Mouse (Mus musculus): ENCODE results near the gene Asf1a. TPM values are rescaled to one million over a fixed set of nuclear protein-coding genes. Genes with fewer than 3 reads are reported as not detected.
A peak's percentile ranks its signal among the peaks of the same experiment; 100 is the strongest.

The Asf1a gene
- 80.7 and 80.8 TPM in 2 replicates for polyA plus RNA-seq (2016; fragmentation: Nextera tagmentation; extraction: Ambion mirVana)

DNA sequence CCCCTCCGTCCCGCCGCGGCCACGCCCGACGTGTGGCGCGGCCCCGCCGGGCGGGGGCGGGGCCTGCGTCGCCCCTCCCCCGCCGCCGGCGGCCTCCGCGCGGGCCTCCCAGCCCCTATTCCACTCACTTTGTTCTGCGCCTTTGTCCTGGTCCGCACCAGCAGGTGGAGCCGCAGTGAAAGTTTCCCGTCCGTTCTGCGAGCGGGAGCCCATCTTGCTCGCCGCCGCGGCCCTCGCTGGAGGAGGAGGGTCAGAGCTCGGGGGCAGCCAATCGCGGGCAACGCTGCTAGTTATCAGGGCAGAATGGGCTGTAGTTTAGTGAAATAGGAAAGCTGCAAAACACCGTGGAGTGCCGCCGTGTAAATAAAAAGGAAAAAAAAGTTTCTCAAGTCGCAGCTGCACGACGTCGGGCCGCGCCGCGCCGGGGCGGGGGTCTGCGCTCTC lies at the start of gene Asf1a:
Gene Asf1a, plus strand, starts transcription at position 81 of the 444 bp plus-strand sequence.
- Histone ChIP-seq H3K4me3 (peak within 1 kb of the TSS; percentile 99), H3K27me3 (replicated peaks) (no peaks in the 10 kb centered on the region), H3K36me3 (peaks cover 10% of the 10 kb centered on the region; the same call in 1 of the 2 replicates), H3K27ac (ENCODE audit: poor library complexity, severe bottlenecking) (peak within 1 kb of the TSS; percentile 99), H3K9ac (peak within 1 kb of the TSS; percentile 100), H3K4me1 (replicated peaks) (peaks cover 16% of the 10 kb centered on the region), H3K9me3 (replicated peaks) (no peaks in the 10 kb centered on the region), H3K4me2 (peak within 1 kb of the TSS; percentile 74)
- peak; percentile 96 for ATAC-seq (ENCODE audit: insufficient number of reproducible peaks, low FRiP score)
- WGBS = under 1% methylated on average over 52 of the region's 52 CpGs

DNA sequence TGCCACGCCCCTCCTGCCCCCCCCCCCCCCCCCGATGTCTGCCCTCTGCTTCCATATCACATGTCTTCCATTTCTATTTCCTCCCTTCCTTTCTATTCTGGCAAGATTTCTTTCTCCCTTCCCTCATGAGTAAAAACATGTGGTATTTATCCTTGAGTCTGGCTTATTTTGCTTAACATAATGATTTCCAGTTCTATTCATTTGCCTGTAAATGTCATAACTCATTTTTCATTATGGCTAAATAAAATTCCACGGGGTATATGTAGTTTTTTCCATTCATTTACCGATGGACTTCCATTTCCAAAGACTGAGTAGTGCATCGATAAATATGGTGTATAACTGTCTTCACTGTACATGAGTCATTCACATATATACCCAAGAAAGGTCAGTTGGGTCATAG lies 34.6 kb upstream of the Asf1a start:
- peaks cover 7% of the 10 kb centered on the region; the same call in 1 of the 2 replicates for H3K4me1 ChIP-seq (replicated peaks)
- H3K27ac ChIP-seq (ENCODE audit: poor library complexity, severe bottlenecking) = no peak overlapping the region
- H3K9ac ChIP-seq = no peak overlapping the region
- no peak overlapping the region for H3K4me3 ChIP-seq
- WGBS = 80% methylated on average over 5 of the region's 5 CpGs
- ATAC-seq (ENCODE audit: insufficient number of reproducible peaks, low FRiP score) = no peak
- H3K9me3 ChIP-seq (replicated peaks) = no peaks in the 10 kb centered on the region
- H3K4me2 ChIP-seq = no peak overlapping the region
- peaks cover 18% of the 10 kb centered on the region for H3K36me3 ChIP-seq
- no peaks in the 10 kb centered on the region for H3K27me3 ChIP-seq (replicated peaks)

DNA sequence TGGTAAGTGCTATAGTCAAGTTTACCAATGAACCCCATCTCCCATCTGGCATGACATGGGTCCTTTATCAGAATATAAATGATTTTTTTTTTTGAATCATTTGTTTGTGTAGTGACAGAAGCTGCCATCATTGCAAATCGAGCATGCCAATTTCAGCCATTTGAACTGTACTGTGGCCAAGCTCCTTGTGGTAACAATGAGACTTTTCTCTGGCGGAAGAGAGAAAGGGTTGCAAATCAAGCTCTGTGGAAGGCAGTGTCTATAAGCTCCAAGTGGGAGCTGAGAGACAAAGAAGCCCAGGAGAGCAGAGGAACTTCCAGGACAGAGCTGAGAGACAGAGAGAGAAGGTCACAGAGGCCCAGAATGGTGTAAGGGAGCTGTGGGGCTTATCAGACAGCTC lies 31.0 kb upstream of the Asf1a start:
- no peak overlapping the region for H3K9ac ChIP-seq
- H3K9me3 ChIP-seq (replicated peaks) = no peaks in the 10 kb centered on the region
- H3K36me3 ChIP-seq = peaks cover 14% of the 10 kb centered on the region
- WGBS = 80% methylated on average over 2 of the region's 2 CpGs
- no peak overlapping the region for H3K27ac ChIP-seq (ENCODE audit: poor library complexity, severe bottlenecking)
- ATAC-seq (ENCODE audit: insufficient number of reproducible peaks, low FRiP score) = no peak
- no peak overlapping the region for H3K4me3 ChIP-seq
- H3K27me3 ChIP-seq (replicated peaks) = no peaks in the 10 kb centered on the region
- H3K4me1 ChIP-seq (replicated peaks) = peaks cover 12% of the 10 kb centered on the region; the same call in 1 of the 2 replicates
- H3K4me2 ChIP-seq = no peak overlapping the region

DNA sequence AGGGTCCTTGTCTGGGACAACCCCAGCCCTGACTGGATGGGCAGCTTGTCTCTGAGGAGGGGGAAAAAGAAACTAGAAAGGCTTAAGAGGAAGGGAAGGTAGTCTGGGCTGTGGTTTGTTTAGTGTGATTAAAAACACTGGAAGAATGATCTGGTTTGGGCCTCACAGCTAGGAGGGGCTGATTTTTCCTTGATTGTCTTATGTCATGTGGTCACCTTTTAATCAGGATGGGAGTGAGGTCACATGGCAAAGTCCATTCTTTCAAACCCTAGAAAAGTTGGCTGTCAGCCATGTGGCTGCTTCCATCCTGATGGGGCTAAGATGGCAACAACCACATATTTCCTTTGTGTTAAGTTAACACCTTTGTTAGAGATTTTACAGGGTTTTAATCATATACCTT lies 28.0 kb upstream of the Asf1a start:
- no peaks in the 10 kb centered on the region for H3K9me3 ChIP-seq (replicated peaks)
- no peaks in the 10 kb centered on the region for H3K27me3 ChIP-seq (replicated peaks)
- H3K36me3 ChIP-seq = peaks cover 6% of the 10 kb centered on the region
- H3K4me2 ChIP-seq = no peak overlapping the region
- no peak overlapping the region for H3K4me3 ChIP-seq
- H3K4me1 ChIP-seq (replicated peaks) = peaks cover 12% of the 10 kb centered on the region; the same call in 1 of the 2 replicates
- H3K9ac ChIP-seq = no peak overlapping the region
- no peak for ATAC-seq (ENCODE audit: insufficient number of reproducible peaks, low FRiP score)
- no peak overlapping the region for H3K27ac ChIP-seq (ENCODE audit: poor library complexity, severe bottlenecking)

DNA sequence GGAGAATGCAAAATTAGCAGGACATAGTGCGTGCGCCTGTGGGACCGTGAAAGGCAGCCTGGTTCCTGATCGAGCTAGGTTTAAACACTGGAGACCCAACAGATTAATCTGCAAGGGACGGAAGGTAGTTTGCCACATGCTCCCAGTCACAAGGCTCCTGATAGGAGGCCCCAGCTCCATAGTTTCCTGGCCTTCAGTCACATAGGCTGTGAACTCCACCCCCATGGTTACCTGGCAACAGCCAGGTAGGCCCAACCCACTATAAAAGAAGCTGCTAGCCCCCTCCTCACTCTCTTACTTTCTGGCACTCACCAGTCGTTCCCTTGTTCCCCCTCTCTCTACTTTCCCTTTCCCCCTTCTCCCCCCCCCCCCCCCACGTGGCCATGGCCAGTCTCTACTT lies 16.4 kb upstream of the Asf1a start:
- no peaks in the 10 kb centered on the region for H3K9me3 ChIP-seq (replicated peaks)
- peak overlapping the region; percentile 52; the same call in 1 of the 2 replicates for H3K27ac ChIP-seq (ENCODE audit: poor library complexity, severe bottlenecking)
- ATAC-seq (ENCODE audit: insufficient number of reproducible peaks, low FRiP score) = peak; percentile 35
- H3K27me3 ChIP-seq (replicated peaks) = no peaks in the 10 kb centered on the region
- peak overlapping the region; percentile 80 for H3K9ac ChIP-seq
- H3K4me3 ChIP-seq = peak overlapping the region; percentile 67
- H3K4me1 ChIP-seq (replicated peaks) = peaks cover 14% of the 10 kb centered on the region
- peak overlapping the region; percentile 98 for H3K4me2 ChIP-seq
- WGBS = 28% methylated on average over 7 of the region's 7 CpGs
- no peaks in the 10 kb centered on the region for H3K36me3 ChIP-seq

DNA sequence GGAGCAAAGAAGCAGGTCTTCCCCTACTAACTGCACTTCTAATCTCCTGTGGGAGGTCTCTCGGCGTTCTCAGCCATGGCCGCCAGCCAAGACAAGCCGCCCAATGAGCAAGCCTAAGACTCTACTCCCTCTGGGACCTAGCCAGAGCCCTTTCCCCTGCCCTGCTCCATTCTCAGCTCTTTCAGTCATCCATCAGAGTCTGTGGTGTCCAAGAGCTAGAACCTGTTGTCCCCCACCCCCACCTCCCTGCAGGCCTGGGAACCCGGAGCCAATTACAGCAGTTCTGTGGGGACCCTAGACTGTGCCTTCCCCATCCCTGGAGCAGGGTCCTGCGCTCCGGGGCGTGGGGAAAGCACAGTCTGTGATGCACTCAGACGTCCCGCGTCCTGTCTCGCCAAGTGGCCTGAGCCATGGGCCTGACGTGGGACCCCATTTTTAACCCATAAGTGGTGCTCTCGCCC lies 15.9 kb upstream of the Asf1a start:
- Histone ChIP-seq H3K36me3 (no peaks in the 10 kb centered on the region), H3K9ac (peak overlapping the region; percentile 80), H3K4me3 (peak overlapping the region; percentile 67), H3K9me3 (replicated peaks) (no peaks in the 10 kb centered on the region), H3K27ac (ENCODE audit: poor library complexity, severe bottlenecking) (peak overlapping the region; percentile 52; the same call in 1 of the 2 replicates), H3K4me2 (peak overlapping the region; percentile 98), H3K4me1 (replicated peaks) (peaks cover 14% of the 10 kb centered on the region), H3K27me3 (replicated peaks) (no peaks in the 10 kb centered on the region)
- 3% methylated on average over 14 of the region's 14 CpGs for WGBS
- peak; percentile 88 for ATAC-seq (ENCODE audit: insufficient number of reproducible peaks, low FRiP score)

DNA sequence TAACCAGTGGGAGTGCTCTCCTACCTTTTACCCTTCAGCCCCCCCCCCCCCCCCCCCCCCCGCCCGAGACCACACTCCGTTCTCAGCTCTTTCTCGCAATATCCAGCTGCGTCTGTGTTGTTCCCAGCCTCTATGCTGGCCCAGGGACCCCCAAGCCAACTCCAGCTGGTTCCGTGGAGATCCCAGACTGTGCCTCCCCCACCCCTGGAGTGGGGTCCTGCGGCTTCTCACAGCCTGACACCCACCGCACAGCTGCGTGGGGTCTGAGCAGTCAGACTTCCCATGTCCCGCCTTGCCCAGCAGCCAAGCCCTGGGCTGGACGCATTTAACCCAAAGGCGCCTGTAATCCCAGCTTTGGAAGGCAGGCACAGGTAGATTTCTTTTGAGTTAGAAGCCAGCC lies 15.5 kb upstream of the Asf1a start:
- no peaks in the 10 kb centered on the region for H3K36me3 ChIP-seq
- 12% methylated on average over 11 of the region's 12 CpGs for WGBS
- no peak overlapping the region for H3K27ac ChIP-seq (ENCODE audit: poor library complexity, severe bottlenecking)
- H3K4me1 ChIP-seq (replicated peaks) = peaks cover 14% of the 10 kb centered on the region
- no peaks in the 10 kb centered on the region for H3K27me3 ChIP-seq (replicated peaks)
- H3K4me3 ChIP-seq = peak overlapping the region; percentile 67
- ATAC-seq (ENCODE audit: insufficient number of reproducible peaks, low FRiP score) = peak; percentile 41
- peak overlapping the region; percentile 98 for H3K4me2 ChIP-seq
- peak overlapping the region; percentile 80 for H3K9ac ChIP-seq
- no peaks in the 10 kb centered on the region for H3K9me3 ChIP-seq (replicated peaks)

- no peaks in the 10 kb centered on the region for H3K27me3 ChIP-seq (replicated peaks)
- 80% methylated on average over 3 of the region's 3 CpGs for WGBS
- H3K4me3 ChIP-seq = no peak overlapping the region
- H3K9ac ChIP-seq = no peak overlapping the region
- ATAC-seq (ENCODE audit: insufficient number of reproducible peaks, low FRiP score) = no peak
- no peaks in the 10 kb centered on the region for H3K36me3 ChIP-seq
- H3K9me3 ChIP-seq (replicated peaks) = no peaks in the 10 kb centered on the region
- no peak overlapping the region for H3K27ac ChIP-seq (ENCODE audit: poor library complexity, severe bottlenecking)
- H3K4me2 ChIP-seq = no peak overlapping the region
- peaks cover 6% of the 10 kb centered on the region for H3K4me1 ChIP-seq (replicated peaks)
Measured at GRCm38 (mm10) chr10:53585777-53586176, 10.8 kb upstream of the Asf1a start.

DNA sequence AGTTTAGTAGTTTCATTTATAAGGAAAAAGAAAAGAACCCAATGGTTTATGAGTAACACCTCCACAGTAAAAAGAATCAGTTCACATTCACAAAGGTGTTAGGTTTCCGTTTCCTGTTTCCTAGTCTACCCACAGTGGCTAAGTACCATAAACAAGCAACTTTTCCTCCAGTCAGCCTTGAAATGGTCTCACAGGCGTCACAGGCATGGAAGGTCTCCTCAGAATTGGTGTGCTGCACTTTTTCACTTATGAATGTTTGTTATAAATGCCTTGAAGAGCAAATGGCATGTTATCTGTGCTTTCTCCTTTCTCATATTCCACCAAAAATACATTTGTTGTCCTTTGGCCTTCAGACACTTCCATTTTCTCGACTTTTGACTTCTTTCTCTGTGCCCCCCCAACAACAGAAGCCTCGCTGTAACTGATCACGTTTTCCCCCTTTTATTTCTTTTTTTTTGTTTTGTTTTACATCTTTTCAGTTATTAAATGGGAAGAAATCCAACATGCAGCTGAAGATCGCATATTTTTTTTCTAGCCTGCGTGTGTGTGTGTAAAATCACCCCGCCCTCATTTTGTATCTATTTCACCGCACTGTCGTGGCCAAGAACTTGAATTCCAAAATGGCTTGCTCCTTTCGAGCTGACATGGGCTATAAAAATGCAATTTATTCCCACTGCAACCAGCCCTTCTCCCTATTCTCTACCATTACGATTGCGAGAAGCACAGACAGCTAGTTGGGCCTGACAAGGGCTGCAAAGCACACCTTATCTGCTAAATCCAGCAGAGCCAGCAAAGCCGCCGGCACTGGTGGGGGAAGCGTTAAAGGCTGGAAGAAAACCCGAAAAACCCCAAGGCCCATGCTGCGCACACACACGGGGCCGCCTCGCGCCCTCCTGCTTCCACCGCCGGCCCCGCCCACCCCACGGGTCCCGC lies 547 bp upstream of the Asf1a start:
- peak; percentile 6; the same call in 1 of the 2 replicates for ATAC-seq (ENCODE audit: insufficient number of reproducible peaks, low FRiP score)
- 8% methylated on average over 23 of the region's 27 CpGs for WGBS
- Histone ChIP-seq H3K36me3 (peaks cover 7% of the 10 kb centered on the region; the same call in 1 of the 2 replicates), H3K27me3 (replicated peaks) (no peaks in the 10 kb centered on the region), H3K27ac (ENCODE audit: poor library complexity, severe bottlenecking) (peak overlapping the region; percentile 99), H3K9ac (peak overlapping the region; percentile 72), H3K4me1 (replicated peaks) (peaks cover 16% of the 10 kb centered on the region), H3K9me3 (replicated peaks) (no peaks in the 10 kb centered on the region), H3K4me3 (peak overlapping the region; percentile 99), H3K4me2 (peak overlapping the region; percentile 74)

- peak overlapping the region; percentile 99 for H3K27ac ChIP-seq (ENCODE audit: poor library complexity, severe bottlenecking)
- H3K9ac ChIP-seq = peak overlapping the region; percentile 100
- under 1% methylated on average over 81 of the region's 99 CpGs for whole genome bisulfite sequencing
- H3K4me2 ChIP-seq = peak overlapping the region; percentile 72
- peaks cover 16% of the 10 kb centered on the region for H3K4me1 ChIP-seq (replicated peaks)
- ATAC-seq (ENCODE audit: insufficient number of reproducible peaks, low FRiP score) = peak; percentile 49
- H3K36me3 ChIP-seq = peaks cover 10% of the 10 kb centered on the region; the same call in 1 of the 2 replicates
- no peaks in the 10 kb centered on the region for H3K27me3 ChIP-seq (replicated peaks)
- peak overlapping the region; percentile 99 for H3K4me3 ChIP-seq
- H3K9me3 ChIP-seq (replicated peaks) = no peaks in the 10 kb centered on the region
Measured at GRCm38 (mm10) chr10:53597121-53597881, 744 bp downstream of the Asf1a start.

- Histone ChIP-seq H3K4me3 (peak overlapping the region; percentile 23), H3K27me3 (replicated peaks) (no peaks in the 10 kb centered on the region), H3K9ac (no peak overlapping the region), H3K4me1 (replicated peaks) (peaks cover 16% of the 10 kb centered on the region), H3K9me3 (replicated peaks) (no peaks in the 10 kb centered on the region), H3K4me2 (peak overlapping the region; percentile 47), H3K27ac (ENCODE audit: poor library complexity, severe bottlenecking) (0 out of 2 replicates have a peak overlapping the region, but pooled peaks have one; percentile 18), H3K36me3 (peaks cover 17% of the 10 kb centered on the region)
- ATAC-seq (ENCODE audit: insufficient number of reproducible peaks, low FRiP score) = no peak
- 57% methylated on average over 5 of the region's 5 CpGs for WGBS
Measured at GRCm38 (mm10) chr10:53598821-53599220, 2.3 kb downstream of the Asf1a start.

All from heart, embryonic 12.5 days (tissue).